17 mouse cellular contexts compared by ENCODE assay signal in the genomic region with DNA sequence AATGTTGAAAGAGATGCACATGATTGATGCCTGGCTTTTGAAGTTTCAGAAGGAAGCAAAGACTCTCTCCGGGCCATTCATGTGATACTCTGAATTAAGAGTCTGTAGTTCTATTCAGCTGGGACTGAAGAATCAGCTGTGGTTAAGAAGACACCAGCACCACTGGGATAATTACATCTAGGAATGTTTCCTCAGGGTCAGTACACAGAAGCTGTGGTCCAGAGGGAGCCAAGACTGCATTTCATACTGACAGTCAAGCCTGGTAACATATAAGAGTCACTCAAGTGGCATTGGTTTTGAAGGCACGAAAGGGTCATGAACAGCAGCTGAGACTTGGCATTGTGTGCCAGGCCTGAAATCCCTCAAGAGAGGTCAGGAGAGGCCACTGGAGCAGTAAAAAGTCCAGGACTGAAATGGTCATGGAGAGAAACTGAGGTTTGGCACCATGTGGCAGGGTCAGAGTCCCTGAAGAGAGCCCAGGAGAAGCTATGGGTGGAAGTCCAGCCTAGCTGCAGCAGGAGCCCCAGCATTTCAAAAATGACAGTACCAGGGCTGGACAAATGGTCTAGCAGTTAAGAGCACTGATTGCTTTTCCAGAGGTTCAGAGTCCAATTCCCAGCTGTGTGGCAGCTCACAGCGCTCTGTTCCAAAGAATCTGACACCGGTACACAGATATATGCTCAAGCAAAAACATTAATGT. TPM values are rescaled to one million over a fixed set of nuclear protein-coding genes. Genes with fewer than 3 reads are reported as not detected.
A peak's percentile ranks its signal among the peaks of the same experiment; 100 is the strongest.
DNase-seq lines count a peak whose midpoint lies in the region; ATAC-seq lines count a peak whose summit lies in the region.
"Had no signal": no experiment of that assay in that cellular context is flagged by ENCODE, and none has a peak within 500 bp of the region (broad histone marks: within the 10 kb centered on the region; RNA-seq: fewer than 3 reads in every experiment).

No protein-coding gene starts in this region.

- peak; percentile 81 for DNase-seq in heart, adult 11 months
- no peak for DNase-seq in limb, embryonic 10.5 days (ENCODE audit: low spot score)
- DNase-seq in adipocyte (ENCODE audit: low spot score): peak; percentile 36
- no peak for DNase-seq in thymus, postnatal 10 days (ENCODE audit: low spot score in 2 of 2)
- DNase-seq in thymus, postnatal 0 days (ENCODE audit: low spot score): no peak
- DNase-seq: cerebellum, postnatal 14 days; lung, postnatal 36 days; thymus, postnatal 36 days had no signal

- no peak overlapping the region for H3K4me2 ChIP-seq in heart, embryonic 11.5 days
- no peak overlapping the region for H3K4me2 ChIP-seq in limb, embryonic 12.5 days
- no peak overlapping the region for H3K4me2 ChIP-seq in limb, embryonic 13.5 days (replicated peaks)
- H3K4me2 ChIP-seq: forebrain, embryonic 13.5 days; heart, embryonic 15.5 days; neural tube, embryonic 12.5 days; stomach, embryonic 15.5 days had no signal

- WGBS in heart, embryonic 11.5 days (ENCODE audit: insufficient replicate concordance): 87% methylated on average over 4 of the region's 4 CpGs
- WGBS in limb, embryonic 12.5 days: 78% methylated on average over 4 of the region's 4 CpGs
- 89% methylated on average over 4 of the region's 4 CpGs for WGBS in limb, embryonic 10.5 days
- 81% methylated on average over 4 of the region's 4 CpGs for WGBS in limb, embryonic 13.5 days

- no peak overlapping the region for H3K4me3 ChIP-seq in heart, embryonic 11.5 days (ENCODE audit: low read depth, low read length)
- no peak overlapping the region for H3K4me3 ChIP-seq in limb, embryonic 12.5 days (replicated peaks)
- H3K4me3 ChIP-seq in limb, embryonic 10.5 days: no peak overlapping the region
- no peak overlapping the region for H3K4me3 ChIP-seq in limb, embryonic 13.5 days
- H3K4me3 ChIP-seq: forebrain, embryonic 13.5 days; heart, embryonic 15.5 days; left cerebral cortex, adult 2 months; midbrain, embryonic 10.5 days; neural tube, embryonic 12.5 days; stomach, embryonic 15.5 days had no signal

- ATAC-seq in heart, embryonic 11.5 days (replicated peaks; ENCODE audit: insufficient number of reproducible peaks, low FRiP score, low TSS enrichment): no peak
- no peak for ATAC-seq in limb, embryonic 12.5 days (ENCODE audit: insufficient number of reproducible peaks, insufficient read depth, low FRiP score, low TSS enrichment, low read depth)
- ATAC-seq in limb, embryonic 13.5 days (ENCODE audit: low FRiP score, low read depth): no peak
- ATAC-seq: forebrain, embryonic 13.5 days had no signal

- H3K9ac ChIP-seq in heart, embryonic 11.5 days (ENCODE audit: low read depth, low read length): no peak overlapping the region
- H3K9ac ChIP-seq in limb, embryonic 12.5 days (replicated peaks): no peak overlapping the region
- no peak overlapping the region for H3K9ac ChIP-seq in limb, embryonic 13.5 days
- H3K9ac ChIP-seq: forebrain, embryonic 13.5 days; heart, embryonic 15.5 days; neural tube, embryonic 12.5 days; stomach, embryonic 15.5 days had no signal

- H3K4me1 ChIP-seq in heart, embryonic 11.5 days (ENCODE audit: control insufficient read depth, insufficient read depth, low read length): no peaks in the 10 kb centered on the region
- no peaks in the 10 kb centered on the region; the same call in 1 of the 2 replicates for H3K4me1 ChIP-seq in limb, embryonic 12.5 days (replicated peaks)
- no peaks in the 10 kb centered on the region for H3K4me1 ChIP-seq in limb, embryonic 10.5 days
- peaks cover 4% of the 10 kb centered on the region; the same call in 1 of the 2 replicates for H3K4me1 ChIP-seq in limb, embryonic 13.5 days
- H3K4me1 ChIP-seq: forebrain, embryonic 13.5 days; heart, embryonic 15.5 days; midbrain, embryonic 10.5 days; neural tube, embryonic 12.5 days; stomach, embryonic 15.5 days had no signal

- no peaks in the 10 kb centered on the region for H3K9me3 ChIP-seq in heart, embryonic 11.5 days (replicated peaks; ENCODE audit: control insufficient read depth, low read length)
- H3K9me3 ChIP-seq in limb, embryonic 12.5 days: no peaks in the 10 kb centered on the region
- no peaks in the 10 kb centered on the region for H3K9me3 ChIP-seq in limb, embryonic 10.5 days (replicated peaks)
- H3K9me3 ChIP-seq in limb, embryonic 13.5 days: no peaks in the 10 kb centered on the region
- H3K9me3 ChIP-seq: forebrain, embryonic 13.5 days; heart, embryonic 15.5 days; midbrain, embryonic 10.5 days; neural tube, embryonic 12.5 days; stomach, embryonic 15.5 days had no signal

- no peak overlapping the region for H3K27ac ChIP-seq in heart, embryonic 11.5 days (ENCODE audit: low read depth, low read length)
- H3K27ac ChIP-seq in limb, embryonic 12.5 days: 0 out of 2 replicates have a peak overlapping the region, but pooled peaks have one; percentile 12
- no peak overlapping the region for H3K27ac ChIP-seq in limb, embryonic 10.5 days
- peak overlapping the region; percentile 15; the same call in 1 of the 2 replicates for H3K27ac ChIP-seq in limb, embryonic 13.5 days
- H3K27ac ChIP-seq: forebrain, embryonic 13.5 days; heart, embryonic 15.5 days; left cerebral cortex, adult 2 months; midbrain, embryonic 10.5 days; neural tube, embryonic 12.5 days; stomach, embryonic 15.5 days had no signal

- H3K27me3 ChIP-seq in heart, embryonic 11.5 days (ENCODE audit: control insufficient read depth, insufficient read depth, low read length): no peaks in the 10 kb centered on the region
- no peaks in the 10 kb centered on the region for H3K27me3 ChIP-seq in limb, embryonic 12.5 days
- no peaks in the 10 kb centered on the region for H3K27me3 ChIP-seq in limb, embryonic 10.5 days (ENCODE audit: low read depth, poor library complexity, severe bottlenecking)
- no peaks in the 10 kb centered on the region for H3K27me3 ChIP-seq in limb, embryonic 13.5 days
- H3K27me3 ChIP-seq: forebrain, embryonic 13.5 days; heart, embryonic 15.5 days; neural tube, embryonic 12.5 days; stomach, embryonic 15.5 days had no signal

- no peaks in the 10 kb centered on the region for H3K36me3 ChIP-seq in heart, embryonic 11.5 days (ENCODE audit: control insufficient read depth, insufficient read depth, low read length)
- H3K36me3 ChIP-seq in limb, embryonic 12.5 days: no peaks in the 10 kb centered on the region
- H3K36me3 ChIP-seq in limb, embryonic 10.5 days: no peaks in the 10 kb centered on the region
- H3K36me3 ChIP-seq in limb, embryonic 13.5 days: no peaks in the 10 kb centered on the region
- H3K36me3 ChIP-seq: heart, embryonic 15.5 days; midbrain, embryonic 10.5 days; stomach, embryonic 15.5 days had no signal

RNA-seq across cellular contexts. Expression of a gene that starts 9.3 kb away (rescaled TPM):
- polyA plus RNA-seq in heart, embryonic 11.5 days (2014; fragmentation: Nextera tagmentation; extraction: Ambion mirVana): 4.4 and 5.4 TPM in 2 replicates
- 8.1 and 9.0 TPM in 2 replicates for polyA plus RNA-seq in limb, embryonic 12.5 days (2016; fragmentation: Nextera tagmentation; extraction: Ambion mirVana)
- 5.2 and 5.9 TPM in 2 replicates for polyA plus RNA-seq in limb, embryonic 10.5 days (2016; fragmentation: Nextera tagmentation; extraction: Ambion mirVana)
- polyA plus RNA-seq in limb, embryonic 13.5 days (2015; fragmentation: Nextera tagmentation; extraction: Ambion mirVana): 9.4 and 9.5 TPM in 2 replicates
- 0.83 and 1.0 TPM in 2 replicates for polyA plus RNA-seq in thymus, postnatal 0 days (2015; fragmentation: Nextera tagmentation; extraction: Ambion mirVana)

RNA-seq across cellular contexts. Expression of a gene that starts 39.5 kb away (rescaled TPM):
- 14.5 and 21.1 TPM in 2 replicates for polyA plus RNA-seq in heart, embryonic 11.5 days (2014; fragmentation: Nextera tagmentation; extraction: Ambion mirVana)
- polyA plus RNA-seq in limb, embryonic 12.5 days (2016; fragmentation: Nextera tagmentation; extraction: Ambion mirVana): 25.8 and 25.9 TPM in 2 replicates
- polyA plus RNA-seq in limb, embryonic 10.5 days (2016; fragmentation: Nextera tagmentation; extraction: Ambion mirVana): 17.5 and 22.2 TPM in 2 replicates
- 28.6 and 28.8 TPM in 2 replicates for polyA plus RNA-seq in limb, embryonic 13.5 days (2015; fragmentation: Nextera tagmentation; extraction: Ambion mirVana)
- polyA plus RNA-seq in thymus, postnatal 0 days (2015; fragmentation: Nextera tagmentation; extraction: Ambion mirVana): 19.0 and 22.7 TPM in 2 replicates

RNA-seq across cellular contexts. Expression of a gene that starts 48.2 kb away (rescaled TPM):
- 41.1 and 47.9 TPM in 2 replicates for polyA plus RNA-seq in heart, embryonic 11.5 days (2014; fragmentation: Nextera tagmentation; extraction: Ambion mirVana)
- polyA plus RNA-seq in limb, embryonic 12.5 days (2016; fragmentation: Nextera tagmentation; extraction: Ambion mirVana): 44.5 and 52.2 TPM in 2 replicates
- polyA plus RNA-seq in limb, embryonic 10.5 days (2016; fragmentation: Nextera tagmentation; extraction: Ambion mirVana): 46.1 and 46.4 TPM in 2 replicates
- polyA plus RNA-seq in limb, embryonic 13.5 days (2015; fragmentation: Nextera tagmentation; extraction: Ambion mirVana): 44.4 and 48.2 TPM in 2 replicates
- 40.8 and 40.9 TPM in 2 replicates for polyA plus RNA-seq in thymus, postnatal 0 days (2015; fragmentation: Nextera tagmentation; extraction: Ambion mirVana)

Comparison
In these comparisons a context has a peak if more than half of its experiments do, and no peak if none do; other contexts are left out.
1. H3K27ac ChIP-seq: peak in limb, embryonic 12.5 days (single experiment) and limb, embryonic 13.5 days (single experiment); none in heart, embryonic 11.5 days (single experiment) and limb, embryonic 10.5 days (single experiment).
2. DNase-seq: peak in heart, adult 11 months (single experiment) and adipocyte (single experiment); none in limb, embryonic 10.5 days (single experiment), thymus, postnatal 10 days (0 of 2) and thymus, postnatal 0 days (single experiment).